Mouse (Mus musculus) liver, embryonic 13.5 days (tissue): ENCODE results near the gene Cgas. TPM values are rescaled to one million over a fixed set of nuclear protein-coding genes. Genes with fewer than 3 reads are reported as not detected.
"Not testable (repeated sequence)": the region's sequence is repeated elsewhere in the genome, so short reads cannot be mapped to it uniquely, and the experiment has no call there.

Experiments
- ATAC-seq: fragments of 200-750 bp; cut with Nextera tagmentation; 2 replicates; pipeline ENCODE4 v1.8.0; 2017; ENCODE audit warnings: low read depth, mild to moderate bottlenecking, moderate number of reproducible peaks, moderate library complexity
- DNase-seq: peaks from one replicate; pipeline ENCODE4 v3.0.0; 2022
- H3K27ac ChIP-seq: fragments of 300-500 bp; sonication (generic); 2 replicates; pipeline ENCODE4 v1.5.1; 2015; ENCODE audit warnings: moderate library complexity, mild to moderate bottlenecking, inconsistent platforms
- H3K27me3 ChIP-seq: fragments of 300-500 bp; sonication (generic); 2 replicates; pipeline ENCODE4 v1.6.1; 2015; ENCODE audit warnings: mild to moderate bottlenecking, inconsistent platforms
- H3K36me3 ChIP-seq: fragments of 300-500 bp; sonication (generic); 2 replicates; pipeline ENCODE4 v1.6.1; 2015; ENCODE audit warnings: mild to moderate bottlenecking, inconsistent platforms
- H3K4me1 ChIP-seq: fragments of 300-500 bp; sonication (generic); replicated peaks from 2 replicates; pipeline ENCODE4 v1.6.1; 2015; ENCODE audit warnings: inconsistent platforms
- H3K4me2 ChIP-seq: fragments of 300-500 bp; sonication (generic); 2 replicates; pipeline ENCODE4 v1.6.1; 2015; ENCODE audit warnings: inconsistent platforms, mild to moderate bottlenecking, moderate library complexity
- H3K4me3 ChIP-seq: fragments of 300-500 bp; sonication (generic); replicated peaks from 2 replicates; pipeline ENCODE4 v1.5.1; 2015; ENCODE audit warnings: mild to moderate bottlenecking, inconsistent platforms
- H3K9ac ChIP-seq: fragments of 300-500 bp; sonication (generic); 2 replicates; pipeline ENCODE4 v1.6.1; 2015; ENCODE audit warnings: mild to moderate bottlenecking, inconsistent platforms
- H3K9me3 ChIP-seq: fragments of 300-500 bp; sonication (generic); replicated peaks from 2 replicates; pipeline ENCODE4 v1.6.1; 2016; ENCODE audit warnings: inconsistent platforms
- WGBS: fragments of 180-500 bp; shearing (Covaris S2); methylation state at CpG from one replicate; pipeline ENCODE4 v1.1.7; 2015; ENCODE audit not compliant: insufficient replicate concordance; 5-methylcytosine and 5-hydroxymethylcytosine counted together
- polyA plus RNA-seq: library from polyadenylated mRNA; unstranded; fragments of >200 nt; fragmentation: Nextera tagmentation; extraction: Ambion mirVana; gene quantifications from 2 replicates; pipeline ENCODE4 v1.2.1, GENCODE M21; 2015

Cgas gene
- polyA plus RNA-seq, 1 experiment from 2014 or later: 1.0 TPM

- not testable (repeated sequence) for H3K9me3 ChIP-seq, H3K27me3 ChIP-seq, ATAC-seq, DNase-seq
- Histone ChIP-seq H3K36me3 (peaks cover 56% of the 10 kb centered on the region), H3K4me1 (peaks cover 28% of the 10 kb centered on the region), H3K4me3 (peak overlapping the region; percentile 93), H3K9ac (peak overlapping the region; percentile 99), H3K27ac (peak overlapping the region; percentile 98), H3K4me2 (peak overlapping the region; percentile 85)
- 21% methylated on average over 8 of the region's 8 CpGs for WGBS
Measured at GRCm38 (mm10) chr9:78479308-78479707, 36.3 kb upstream of the Cgas start.

DNA sequence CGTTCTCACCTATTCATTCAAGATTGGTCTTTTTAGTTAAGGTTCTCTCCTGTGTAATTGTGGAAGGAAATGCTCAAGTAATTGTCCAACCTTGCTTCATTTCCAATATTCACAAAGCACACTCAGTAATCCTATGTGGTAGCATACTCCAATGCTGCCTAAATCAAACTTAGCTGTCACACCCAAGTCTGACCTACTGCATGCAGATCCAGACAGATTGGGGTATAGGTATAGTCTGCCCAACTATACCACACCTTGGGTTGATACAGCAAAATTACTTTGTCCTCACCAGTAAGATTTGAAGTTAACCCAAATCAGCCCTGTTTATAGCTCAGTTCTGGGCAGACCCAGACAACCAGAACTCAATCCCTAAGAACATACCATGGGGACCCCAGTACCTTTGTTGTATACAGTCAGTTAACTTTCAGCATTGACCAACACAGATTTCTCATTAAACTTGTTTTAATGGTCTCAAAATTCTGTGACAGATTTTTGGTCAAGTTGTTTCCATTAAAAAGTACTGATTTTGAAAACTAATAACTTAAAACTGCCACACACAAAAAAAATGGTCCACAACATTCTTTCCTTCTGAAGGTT is 35.1 kb upstream of the Cgas start:
- not testable (repeated sequence) for ATAC-seq, DNase-seq, H3K27me3 ChIP-seq, H3K9me3 ChIP-seq
- H3K36me3 ChIP-seq: peaks cover 68% of the 10 kb centered on the region
- H3K9ac ChIP-seq: peak overlapping the region; percentile 49; the same call in 1 of the 2 replicates
- peak overlapping the region; percentile 68 for H3K27ac ChIP-seq
- peak overlapping the region; percentile 34 for H3K4me2 ChIP-seq
- 62% methylated on average over 1 of the region's 1 CpGs for WGBS
- H3K4me1 ChIP-seq: peaks cover 28% of the 10 kb centered on the region
- H3K4me3 ChIP-seq: 0 out of 2 replicates have a peak overlapping the region, but pooled peaks have one; percentile 15

DNA sequence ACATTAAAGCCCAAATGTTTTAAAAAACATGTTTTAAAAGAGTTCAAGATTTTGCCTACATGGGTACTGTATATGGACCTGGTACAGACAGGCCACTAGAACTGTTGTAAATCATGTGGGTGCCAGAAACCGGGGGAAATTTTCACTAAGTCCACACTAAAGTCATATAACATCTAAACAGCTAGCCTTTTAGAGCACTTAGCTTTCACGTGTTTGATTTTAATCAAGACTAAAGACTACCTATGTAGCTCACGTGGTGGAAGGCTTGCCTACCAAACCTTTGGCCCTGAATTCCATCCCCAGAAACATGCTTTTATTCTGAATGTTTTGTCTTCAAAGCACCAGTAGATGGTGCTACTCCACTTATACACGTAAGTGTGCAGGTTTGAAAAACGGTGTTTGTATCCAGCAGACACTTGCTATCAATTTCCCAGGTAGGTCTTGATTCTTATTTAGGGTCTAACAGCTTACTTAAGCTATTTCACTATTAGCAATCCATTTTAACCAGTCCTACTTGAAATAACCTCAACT is 34.0 kb upstream of the Cgas start:
- Histone ChIP-seq H3K4me2 (no peak overlapping the region), H3K4me3 (no peak overlapping the region), H3K27ac (peak overlapping the region; percentile 68), H3K36me3 (peaks cover 77% of the 10 kb centered on the region), H3K27me3 (no peaks in the 10 kb centered on the region), H3K9me3 (no peaks in the 10 kb centered on the region), H3K4me1 (peaks cover 20% of the 10 kb centered on the region), H3K9ac (no peak overlapping the region)
- WGBS: 3% methylated on average over 5 of the region's 5 CpGs
- ATAC-seq (peak; percentile 1), DNase-seq (peak; percentile 10)

GRCm38 (mm10) chr9:78476531-78477020 is 33.5 kb upstream of the Cgas start:
- DNase-seq (peak; percentile 39), ATAC-seq (peak; percentile 39)
- Histone ChIP-seq H3K27ac (peak overlapping the region; percentile 68), H3K4me2 (no peak overlapping the region), H3K9me3 (no peaks in the 10 kb centered on the region), H3K27me3 (no peaks in the 10 kb centered on the region), H3K4me1 (peaks cover 18% of the 10 kb centered on the region), H3K36me3 (peaks cover 82% of the 10 kb centered on the region), H3K4me3 (no peak overlapping the region), H3K9ac (no peak overlapping the region)
- 6% methylated on average over 1 of the region's 1 CpGs for WGBS

- Histone ChIP-seq H3K9ac (no peak overlapping the region), H3K9me3 (no peaks in the 10 kb centered on the region), H3K4me3 (no peak overlapping the region), H3K4me1 (peaks cover 18% of the 10 kb centered on the region), H3K27ac (no peak overlapping the region), H3K36me3 (peaks cover 85% of the 10 kb centered on the region), H3K4me2 (no peak overlapping the region), H3K27me3 (no peaks in the 10 kb centered on the region)
- WGBS: 71% methylated on average over 4 of the region's 4 CpGs
- DNase-seq (no peak), ATAC-seq (no peak)
Measured at GRCm38 (mm10) chr9:78475873-78476272, 32.8 kb upstream of the Cgas start.

- Histone ChIP-seq H3K4me3 (no peak overlapping the region), H3K27ac (no peak overlapping the region; the same call in 1 of the 2 replicates), H3K9me3 (no peaks in the 10 kb centered on the region), H3K36me3 (peaks cover 85% of the 10 kb centered on the region), H3K27me3 (no peaks in the 10 kb centered on the region), H3K4me1 (peaks cover 18% of the 10 kb centered on the region), H3K9ac (no peak overlapping the region), H3K4me2 (no peak overlapping the region)
- ATAC-seq: no peak
- 83% methylated on average over 2 of the region's 2 CpGs for WGBS
- DNase-seq: no peak
Measured at GRCm38 (mm10) chr9:78475383-78475780, 32.3 kb upstream of the Cgas start.

DNA sequence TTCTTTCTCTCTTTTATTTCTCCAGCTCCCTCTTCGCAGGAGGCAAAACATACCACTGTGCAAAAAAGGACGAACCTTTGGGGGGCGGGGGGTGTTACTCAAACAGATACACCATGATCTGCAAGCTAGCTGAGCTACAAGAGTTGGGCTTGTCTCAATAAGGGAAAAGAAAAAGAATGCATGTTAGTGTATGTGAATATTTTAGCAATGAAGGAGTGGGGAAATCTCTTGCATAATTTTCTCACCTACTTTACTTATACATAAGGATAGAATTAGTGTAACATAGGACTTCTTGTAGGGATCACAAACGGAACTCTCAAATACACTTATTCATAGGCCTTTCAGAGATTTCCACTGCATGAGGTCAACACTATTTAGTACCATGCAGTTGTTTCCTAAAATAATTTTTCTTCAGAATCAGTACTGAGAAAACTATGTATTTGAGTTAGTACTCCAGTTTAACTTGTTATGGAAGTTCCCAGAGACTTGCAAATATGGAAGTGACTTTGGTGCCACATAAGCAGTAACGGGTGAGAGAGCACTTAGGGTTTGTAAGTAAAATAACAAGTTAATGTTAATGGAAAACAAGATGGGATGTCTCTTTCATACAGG is 31.8 kb upstream of the Cgas start:
- Histone ChIP-seq H3K36me3 (peaks cover 85% of the 10 kb centered on the region), H3K27me3 (no peaks in the 10 kb centered on the region), H3K9ac (no peak overlapping the region), H3K4me3 (no peak overlapping the region), H3K9me3 (no peaks in the 10 kb centered on the region), H3K27ac (no peak overlapping the region; the same call in 1 of the 2 replicates), H3K4me1 (peaks cover 18% of the 10 kb centered on the region), H3K4me2 (no peak overlapping the region)
- DNase-seq (no peak), ATAC-seq (no peak)
- 84% methylated on average over 5 of the region's 5 CpGs for WGBS

DNA sequence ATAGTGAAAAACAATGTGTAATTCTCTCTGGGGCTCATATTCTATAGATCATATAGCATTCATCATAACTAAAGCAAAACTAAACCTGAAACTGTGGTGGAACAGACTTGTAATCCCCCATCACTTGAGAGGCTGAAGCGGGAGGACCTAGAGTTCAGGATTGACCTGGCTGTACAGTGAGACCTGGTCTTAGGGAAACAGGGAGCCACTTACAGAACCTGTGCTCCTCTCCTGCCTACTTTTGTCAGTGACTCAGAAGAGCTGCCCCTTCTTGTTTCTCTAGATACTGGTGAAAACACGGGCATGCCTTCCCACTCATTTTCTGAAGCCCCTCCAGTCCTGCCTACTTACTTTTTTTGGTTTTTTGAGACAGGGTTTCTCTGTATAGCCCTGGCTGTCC is 31.2 kb upstream of the Cgas start:
- ATAC-seq (no peak), DNase-seq (no peak)
- Histone ChIP-seq H3K4me1 (peaks cover 14% of the 10 kb centered on the region), H3K4me3 (no peak overlapping the region), H3K27me3 (no peaks in the 10 kb centered on the region), H3K9me3 (no peaks in the 10 kb centered on the region), H3K27ac (no peak overlapping the region; the same call in 1 of the 2 replicates), H3K9ac (no peak overlapping the region), H3K36me3 (peaks cover 86% of the 10 kb centered on the region), H3K4me2 (no peak overlapping the region)
- 73% methylated on average over 2 of the region's 2 CpGs for WGBS

GRCm38 (mm10) chr9:78473588-78473987 is 30.6 kb upstream of the Cgas start:
- H3K36me3 ChIP-seq: peaks cover 86% of the 10 kb centered on the region
- no peak overlapping the region for H3K9ac ChIP-seq
- peaks cover 9% of the 10 kb centered on the region for H3K4me1 ChIP-seq
- WGBS: 89% methylated on average over 8 of the region's 8 CpGs
- DNase-seq: no peak
- no peak overlapping the region for H3K27ac ChIP-seq
- no peaks in the 10 kb centered on the region for H3K27me3 ChIP-seq
- H3K9me3 ChIP-seq: no peaks in the 10 kb centered on the region
- ATAC-seq: no peak
- no peak overlapping the region for H3K4me2 ChIP-seq
- H3K4me3 ChIP-seq: no peak overlapping the region

DNA sequence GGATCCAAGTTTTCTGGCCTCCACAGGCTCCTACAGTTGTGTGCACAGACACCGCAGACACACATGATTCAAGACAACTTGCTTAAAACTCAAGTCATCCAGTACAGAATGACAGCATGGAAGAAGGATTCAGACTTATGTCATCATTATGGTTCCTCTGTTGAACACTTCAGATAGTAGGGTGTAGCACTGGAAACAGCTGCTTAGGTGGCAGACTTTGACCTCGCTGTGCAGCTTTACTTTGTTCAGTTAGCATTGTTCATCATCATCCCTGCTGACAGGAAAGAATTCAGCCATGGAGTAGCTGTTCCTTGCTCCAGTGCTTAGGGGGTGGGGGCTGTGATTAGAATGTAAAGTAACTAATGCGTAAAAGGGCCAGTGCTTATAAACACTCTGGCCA is 22.7 kb upstream of the Cgas start:
- no peaks in the 10 kb centered on the region for H3K4me1 ChIP-seq
- ATAC-seq (no peak), DNase-seq (no peak)
- 89% methylated on average over 3 of the region's 3 CpGs for WGBS
- no peaks in the 10 kb centered on the region for H3K9me3 ChIP-seq
- H3K27me3 ChIP-seq: no peaks in the 10 kb centered on the region
- H3K36me3 ChIP-seq: peaks cover 95% of the 10 kb centered on the region
- no peak overlapping the region for H3K4me2 ChIP-seq
- no peak overlapping the region for H3K9ac ChIP-seq
- H3K27ac ChIP-seq: no peak overlapping the region
- H3K4me3 ChIP-seq: no peak overlapping the region

- 77% methylated on average over 4 of the region's 4 CpGs for WGBS
- no peak overlapping the region for H3K9ac ChIP-seq
- H3K9me3 ChIP-seq: no peaks in the 10 kb centered on the region
- no peaks in the 10 kb centered on the region for H3K4me1 ChIP-seq
- H3K4me2 ChIP-seq: no peak overlapping the region
- DNase-seq (no peak), ATAC-seq (no peak)
- H3K27ac ChIP-seq: no peak overlapping the region
- no peaks in the 10 kb centered on the region for H3K27me3 ChIP-seq
- no peak overlapping the region for H3K4me3 ChIP-seq
- H3K36me3 ChIP-seq: peaks cover 95% of the 10 kb centered on the region
Measured at GRCm38 (mm10) chr9:78463337-78463736, 20.3 kb upstream of the Cgas start.
